In the genomic region with DNA sequence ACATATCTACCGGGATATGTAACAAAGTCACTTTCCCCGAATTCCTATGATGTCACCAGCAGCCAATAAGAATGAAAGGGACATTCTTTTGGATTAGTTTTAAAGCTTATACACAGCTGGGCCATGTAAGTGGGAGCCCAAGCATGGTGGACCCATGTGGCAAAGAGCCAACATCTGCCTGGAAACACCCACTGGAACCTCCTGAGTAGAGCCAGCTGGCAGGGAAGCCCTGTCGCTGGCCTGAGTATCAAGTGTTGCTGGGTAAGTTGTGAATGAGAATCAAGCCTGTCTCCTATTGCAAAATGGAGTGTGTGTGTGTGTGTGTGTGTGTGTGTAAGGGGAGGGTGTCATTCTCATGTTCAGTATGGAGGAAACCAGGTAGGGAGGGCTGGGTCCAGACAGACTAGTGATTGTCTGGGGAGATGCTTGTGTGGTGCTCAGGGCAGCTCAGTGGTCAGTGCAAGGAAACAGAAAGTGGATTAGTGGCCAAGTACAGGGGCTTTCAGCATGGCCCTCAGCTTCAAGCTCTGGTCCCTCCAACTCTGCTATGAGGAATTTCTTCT, we compare ENCODE assay signal across 11 mouse cellular contexts. TPM values are rescaled to one million over a fixed set of nuclear protein-coding genes. Genes with fewer than 3 reads are reported as not detected.
DNase-seq lines count a peak whose midpoint lies in the region; ATAC-seq and TF ChIP-seq lines count a peak whose summit lies in the region.
"Had no signal": no experiment of that assay in that cellular context is flagged by ENCODE, and none has a peak within 500 bp of the region (broad histone marks: within the 10 kb centered on the region; RNA-seq: fewer than 3 reads in every experiment).

No protein-coding gene starts in this region.

- TF ChIP-seq CTCF in lung, embryonic 14.5 days (IDR thresholded peaks at IDR 0.05; ENCODE audit: low read depth) = no peak
- TF ChIP-seq CTCF in lung, adult 2 months (IDR thresholded peaks at IDR 0.05; ENCODE audit: insufficient read depth, low read length) = no peak

- no peak overlapping the region for H3K27ac ChIP-seq in lung, embryonic 14.5 days (ENCODE audit: low read depth)
- H3K27ac ChIP-seq in intestine, embryonic 15.5 days = no peak overlapping the region
- H3K27ac ChIP-seq: liver, embryonic 14.5 days had no signal

- no peak overlapping the region for H3K9ac ChIP-seq in lung, embryonic 14.5 days
- no peak overlapping the region for H3K9ac ChIP-seq in intestine, embryonic 15.5 days
- H3K9ac ChIP-seq: liver, embryonic 14.5 days had no signal

- peak; percentile 98 for ATAC-seq in lung, embryonic 14.5 days (ENCODE audit: insufficient read depth)
- peak; percentile 72 for ATAC-seq in intestine, embryonic 15.5 days

- no peak overlapping the region for H3K4me2 ChIP-seq in lung, embryonic 14.5 days
- no peak overlapping the region for H3K4me2 ChIP-seq in intestine, embryonic 15.5 days (replicated peaks)

- H3K27me3 ChIP-seq in lung, embryonic 14.5 days (ENCODE audit: insufficient read depth, low read length) = 0 out of 2 replicates have a peak, but pooled peaks cover 4% of the 10 kb centered on the region
- no peaks in the 10 kb centered on the region for H3K27me3 ChIP-seq in intestine, embryonic 15.5 days (replicated peaks)

- WGBS in lung, embryonic 14.5 days = 23% methylated on average over 3 of the region's 3 CpGs
- 33% methylated on average over 3 of the region's 3 CpGs for WGBS in lung, adult 2 months
- WGBS in intestine, embryonic 15.5 days = 35% methylated on average over 3 of the region's 3 CpGs

- H3K9me3 ChIP-seq in lung, embryonic 14.5 days (ENCODE audit: low read depth, low read length) = no peaks in the 10 kb centered on the region
- no peaks in the 10 kb centered on the region for H3K9me3 ChIP-seq in intestine, embryonic 15.5 days

- intact Hi-C loops in heart, postnatal 10 days (cut with DNase I) = no loop called here

- H3K4me1 ChIP-seq in lung, embryonic 14.5 days (ENCODE audit: insufficient read depth) = peaks cover 5% of the 10 kb centered on the region; the same call in 1 of the 2 replicates
- no peaks in the 10 kb centered on the region for H3K4me1 ChIP-seq in lung, adult 2 months (ENCODE audit: control insufficient read depth, insufficient read depth, low read length)
- H3K4me1 ChIP-seq in intestine, embryonic 15.5 days (replicated peaks) = no peaks in the 10 kb centered on the region; the same call in 1 of the 2 replicates

- H3K36me3 ChIP-seq in lung, embryonic 14.5 days (ENCODE audit: insufficient read depth) = no peaks in the 10 kb centered on the region
- no peaks in the 10 kb centered on the region for H3K36me3 ChIP-seq in intestine, embryonic 15.5 days

- H3K4me3 ChIP-seq in lung, embryonic 14.5 days (ENCODE audit: low read depth, low read length) = no peak overlapping the region
- H3K4me3 ChIP-seq in lung, adult 2 months (replicated peaks; ENCODE audit: extremely low read depth, low read depth, low read length) = no peak overlapping the region
- no peak overlapping the region for H3K4me3 ChIP-seq in intestine, embryonic 15.5 days (replicated peaks)

- TF ChIP-seq POLR2A in lung, adult 2 months (IDR thresholded peaks at IDR 0.05; ENCODE audit: borderline replicate concordance, extremely low read depth, low read depth, low read length) = no peak

- peak; percentile 35 to 49 for DNase-seq in heart, postnatal 10 days
- DNase-seq in heart, adult 8-10 months (ENCODE audit: low spot score) = no peak
- DNase-seq in lung, embryonic 14.5 days = peak; percentile 96
- no peak for DNase-seq in lung, adult 2 months
- peak; percentile 46 for DNase-seq in lung, postnatal 36 days
- no peak for DNase-seq in spleen, adult 18-20 months
- no peak for DNase-seq in left cerebral cortex, adult 18-20 months (ENCODE audit: low spot score in 2 of 2)
- DNase-seq: adrenal gland, postnatal 10 days had no signal

RNA-seq across cellular contexts. Expression of a gene that starts 59.5 kb away (rescaled TPM):
- not detected for total RNA-seq in heart, postnatal 10 days (2021)
- total RNA-seq in heart, adult 8-10 months (2022) = not detected
- not detected in 2 replicates for polyA plus RNA-seq in lung, embryonic 14.5 days (2014; fragmentation: Nextera tagmentation; extraction: Ambion mirVana)
- not detected in 2 replicates for polyA plus RNA-seq in lung, adult 2 months (2012; rRNA removed)
- not detected in 2 replicates for polyA plus RNA-seq in intestine, embryonic 15.5 days (2015; fragmentation: Nextera tagmentation; extraction: Ambion mirVana)
- total RNA-seq in left cerebral cortex, adult 18-20 months (2021) = not detected
- total RNA-seq: adrenal gland, postnatal 10 days; gastrocnemius, adult 18-20 months had no signal
- polyA plus RNA-seq: liver, embryonic 14.5 days had no signal

Comparison
In these comparisons a context has a peak if more than half of its experiments do, and no peak if none do; other contexts are left out.
1. DNase-seq: peak in heart, postnatal 10 days (2 of 2), lung, embryonic 14.5 days (single experiment) and lung, postnatal 36 days (single experiment); none in heart, adult 8-10 months (single experiment), lung, adult 2 months (single experiment), spleen, adult 18-20 months (0 of 2) and left cerebral cortex, adult 18-20 months (0 of 2).